Mouse (Mus musculus): ENCODE measurements around the gene Efna5. TPM values are rescaled to one million over a fixed set of nuclear protein-coding genes. Genes with fewer than 3 reads are reported as not detected.

Efna5 gene
- polyA plus RNA-seq, 1 experiment, result 4.1 TPM

- Histone ChIP-seq H3K27ac (ENCODE audit: insufficient read depth, low read length) (no peak overlapping the region), H3K4me3 (replicated peaks; ENCODE audit: insufficient read depth, low read depth, low read length) (no peak overlapping the region), H3K27me3 (ENCODE audit: control insufficient read depth, insufficient read depth, low read length) (no peaks in the 10 kb centered on the region), H3K4me1 (ENCODE audit: control insufficient read depth, insufficient read depth, low read length) (no peaks in the 10 kb centered on the region)
- no peak for DNase-seq
- TF ChIP-seq POLR2A (IDR thresholded peaks at IDR 0.05; ENCODE audit: borderline replicate concordance, insufficient read depth, low read length), result no peak
- no peak for TF ChIP-seq CTCF (IDR thresholded peaks at IDR 0.05; ENCODE audit: borderline replicate concordance, insufficient read depth, low read depth, low read length)
- 69% methylated on average over 8 of the region's 8 CpGs for WGBS
These were observed 256.1 kb downstream of the Efna5 start for GRCm38 (mm10) chr17:62624804-62625645.

GRCm38 (mm10) chr17:62623224-62623623 is 257.9 kb downstream of the Efna5 start:
- WGBS, result 92% methylated on average over 3 of the region's 3 CpGs
- Histone ChIP-seq H3K27ac (ENCODE audit: insufficient read depth, low read length) (no peak overlapping the region), H3K4me3 (replicated peaks; ENCODE audit: insufficient read depth, low read depth, low read length) (no peak overlapping the region), H3K4me1 (ENCODE audit: control insufficient read depth, insufficient read depth, low read length) (no peaks in the 10 kb centered on the region), H3K27me3 (ENCODE audit: control insufficient read depth, insufficient read depth, low read length) (no peaks in the 10 kb centered on the region)
- DNase-seq, result no peak
- TF ChIP-seq CTCF (IDR thresholded peaks at IDR 0.05; ENCODE audit: borderline replicate concordance, insufficient read depth, low read depth, low read length) (no peak), POLR2A (IDR thresholded peaks at IDR 0.05; ENCODE audit: borderline replicate concordance, insufficient read depth, low read length) (no peak)

GRCm38 (mm10) chr17:62622481-62622880 is 258.6 kb downstream of the Efna5 start:
- no peak for DNase-seq
- TF ChIP-seq CTCF (IDR thresholded peaks at IDR 0.05; ENCODE audit: borderline replicate concordance, insufficient read depth, low read depth, low read length) (no peak), POLR2A (IDR thresholded peaks at IDR 0.05; ENCODE audit: borderline replicate concordance, insufficient read depth, low read length) (no peak)
- H3K27ac ChIP-seq (ENCODE audit: insufficient read depth, low read length), result no peak overlapping the region
- H3K4me1 ChIP-seq (ENCODE audit: control insufficient read depth, insufficient read depth, low read length), result no peaks in the 10 kb centered on the region
- H3K27me3 ChIP-seq (ENCODE audit: control insufficient read depth, insufficient read depth, low read length), result no peaks in the 10 kb centered on the region
- WGBS, result 66% methylated on average over 4 of the region's 4 CpGs
- no peak overlapping the region for H3K4me3 ChIP-seq (replicated peaks; ENCODE audit: insufficient read depth, low read depth, low read length)

GRCm38 (mm10) chr17:62615159-62615558 is 266.0 kb downstream of the Efna5 start:
- Histone ChIP-seq H3K4me3 (replicated peaks; ENCODE audit: insufficient read depth, low read depth, low read length) (no peak overlapping the region), H3K4me1 (ENCODE audit: control insufficient read depth, insufficient read depth, low read length) (no peaks in the 10 kb centered on the region; the same call in 1 of the 2 replicates), H3K27ac (ENCODE audit: insufficient read depth, low read length) (no peak overlapping the region), H3K27me3 (ENCODE audit: control insufficient read depth, insufficient read depth, low read length) (no peaks in the 10 kb centered on the region)
- no peak for DNase-seq
- WGBS, result 91% methylated on average over 6 of the region's 6 CpGs
- TF ChIP-seq CTCF (IDR thresholded peaks at IDR 0.05; ENCODE audit: borderline replicate concordance, insufficient read depth, low read depth, low read length) (no peak), POLR2A (IDR thresholded peaks at IDR 0.05; ENCODE audit: borderline replicate concordance, insufficient read depth, low read length) (no peak)

GRCm38 (mm10) chr17:62614708-62615107 is 266.4 kb downstream of the Efna5 start:
- TF ChIP-seq CTCF (IDR thresholded peaks at IDR 0.05; ENCODE audit: borderline replicate concordance, insufficient read depth, low read depth, low read length) (no peak), POLR2A (IDR thresholded peaks at IDR 0.05; ENCODE audit: borderline replicate concordance, insufficient read depth, low read length) (no peak)
- Histone ChIP-seq H3K27me3 (ENCODE audit: control insufficient read depth, insufficient read depth, low read length) (no peaks in the 10 kb centered on the region), H3K27ac (ENCODE audit: insufficient read depth, low read length) (no peak overlapping the region), H3K4me3 (replicated peaks; ENCODE audit: insufficient read depth, low read depth, low read length) (no peak overlapping the region), H3K4me1 (ENCODE audit: control insufficient read depth, insufficient read depth, low read length) (no peaks in the 10 kb centered on the region; the same call in 1 of the 2 replicates)
- DNase-seq, result no peak
- WGBS, result 69% methylated on average over 6 of the region's 6 CpGs

- no peaks in the 10 kb centered on the region; the same call in 1 of the 2 replicates for H3K4me1 ChIP-seq (ENCODE audit: control insufficient read depth, insufficient read depth, low read length)
- 11% methylated on average over 8 of the region's 8 CpGs for WGBS
- no peaks in the 10 kb centered on the region for H3K27me3 ChIP-seq (ENCODE audit: control insufficient read depth, insufficient read depth, low read length)
- no peak overlapping the region for H3K27ac ChIP-seq (ENCODE audit: insufficient read depth, low read length)
- DNase-seq, result peak in 1 of 2 experiments; percentile 17
- no peak for TF ChIP-seq POLR2A (IDR thresholded peaks at IDR 0.05; ENCODE audit: borderline replicate concordance, insufficient read depth, low read length)
- TF ChIP-seq CTCF (IDR thresholded peaks at IDR 0.05; ENCODE audit: borderline replicate concordance, insufficient read depth, low read depth, low read length), result no peak
- no peak overlapping the region for H3K4me3 ChIP-seq (replicated peaks; ENCODE audit: insufficient read depth, low read depth, low read length)
These were observed 266.9 kb downstream of the Efna5 start for GRCm38 (mm10) chr17:62614237-62614636.

GRCm38 (mm10) chr17:62613232-62613631 is 267.9 kb downstream of the Efna5 start:
- no peak for DNase-seq
- no peak for TF ChIP-seq CTCF (IDR thresholded peaks at IDR 0.05; ENCODE audit: borderline replicate concordance, insufficient read depth, low read depth, low read length)
- TF ChIP-seq POLR2A (IDR thresholded peaks at IDR 0.05; ENCODE audit: borderline replicate concordance, insufficient read depth, low read length), result no peak

GRCm38 (mm10) chr17:62608145-62608544 is 273.0 kb downstream of the Efna5 start:
- no peaks in the 10 kb centered on the region for H3K27me3 ChIP-seq (ENCODE audit: control insufficient read depth, insufficient read depth, low read length)
- no peak for TF ChIP-seq CTCF (IDR thresholded peaks at IDR 0.05; ENCODE audit: borderline replicate concordance, insufficient read depth, low read depth, low read length)
- H3K27ac ChIP-seq (ENCODE audit: insufficient read depth, low read length), result no peak overlapping the region
- WGBS, result 77% methylated on average over 8 of the region's 8 CpGs
- H3K4me1 ChIP-seq (ENCODE audit: control insufficient read depth, insufficient read depth, low read length), result peaks cover 6% of the 10 kb centered on the region
- H3K4me3 ChIP-seq (replicated peaks; ENCODE audit: insufficient read depth, low read depth, low read length), result no peak overlapping the region
- no peak for DNase-seq

More at GRCm38 (mm10) chr17:62613232-62613631, 267.9 kb downstream of the Efna5 start:
- 93% methylated on average over 11 of the region's 11 CpGs for WGBS
- Histone ChIP-seq H3K27me3 (ENCODE audit: control insufficient read depth, insufficient read depth, low read length) (no peaks in the 10 kb centered on the region), H3K27ac (ENCODE audit: insufficient read depth, low read length) (no peak overlapping the region), H3K4me1 (ENCODE audit: control insufficient read depth, insufficient read depth, low read length) (no peaks in the 10 kb centered on the region; the same call in 1 of the 2 replicates), H3K4me3 (replicated peaks; ENCODE audit: insufficient read depth, low read depth, low read length) (no peak overlapping the region)

All from cerebellum, adult 2 months (tissue).